Mouse (Mus musculus): ENCODE measurements around the gene Tsacc. TPM values are rescaled to one million over a fixed set of nuclear protein-coding genes. Genes with fewer than 3 reads are reported as not detected.
"Not testable (repeated sequence)": the region's sequence is repeated elsewhere in the genome, so short reads cannot be mapped to it uniquely, and the experiment has no call there.

The Tsacc gene
- polyA plus RNA-seq, 1 experiment from 2014 or later: 12.3 TPM

DNA sequence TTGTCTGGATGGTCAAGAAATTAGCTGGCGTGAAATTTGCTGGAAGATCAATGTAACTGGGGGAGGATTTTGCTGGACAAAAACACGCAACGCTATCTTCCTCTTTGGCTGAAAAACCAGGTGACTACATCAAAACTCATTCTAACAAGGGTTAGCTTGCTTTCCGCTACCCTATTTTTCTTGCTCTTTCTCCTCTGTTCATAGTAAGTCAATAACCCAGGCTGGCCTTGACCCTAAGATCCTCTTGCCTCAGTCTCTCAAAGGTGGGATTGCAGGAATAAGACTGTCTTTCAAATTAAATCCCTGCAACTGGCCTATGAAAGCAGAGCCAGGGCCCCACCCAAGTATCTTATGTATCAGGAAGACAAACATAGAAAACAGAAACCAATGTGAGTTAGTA lies 9.7 kb downstream of the Tsacc start, which contains the start of gene Gm38392:
Gene Gm38392, minus strand, starts transcription at position 101 of the 400 bp plus-strand sequence.
- H3K27ac ChIP-seq (ENCODE audit: low read length): peak within 1 kb of the TSS; percentile 74
- H3K36me3 ChIP-seq (ENCODE audit: control insufficient read depth, insufficient read depth, low read length): peaks cover 2% of the 10 kb centered on the region; the same call in 1 of the 2 replicates
- H3K4me1 ChIP-seq (replicated peaks; ENCODE audit: control insufficient read depth, insufficient read depth, low read length): no peaks in the 10 kb centered on the region
- no peaks in the 10 kb centered on the region for H3K27me3 ChIP-seq (ENCODE audit: control insufficient read depth, insufficient read depth, low read depth, low read length)
- no peak for ATAC-seq (ENCODE audit: low read depth)
- no peak within 1 kb of the TSS for H3K4me3 ChIP-seq (ENCODE audit: low read length)
- 95% methylated on average over 4 of the region's 4 CpGs for WGBS
- H3K9ac ChIP-seq (ENCODE audit: low read length): no peak within 1 kb of the TSS
- H3K4me2 ChIP-seq (ENCODE audit: low read depth, low read length): no peak within 1 kb of the TSS
- no peaks in the 10 kb centered on the region for H3K9me3 ChIP-seq (ENCODE audit: control insufficient read depth, low read length)

DNA sequence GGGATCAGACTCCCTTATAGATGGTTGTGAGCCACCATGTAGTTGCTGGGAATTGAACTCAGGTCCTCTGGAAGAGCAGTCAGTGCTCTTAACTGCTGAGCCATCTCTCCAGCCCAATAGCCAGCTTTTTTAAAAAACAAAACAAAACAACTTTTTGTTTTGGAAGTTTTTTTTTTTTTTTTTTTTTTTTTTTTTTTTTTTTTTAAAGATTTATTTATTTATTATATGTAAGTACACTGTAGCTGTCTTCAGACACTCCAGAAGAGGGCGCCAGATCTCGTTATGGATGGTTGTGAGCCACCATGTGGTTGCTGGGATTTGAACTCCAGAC lies 11.3 kb downstream of the Tsacc start:
- H3K36me3 ChIP-seq (ENCODE audit: control insufficient read depth, insufficient read depth, low read length); H3K4me2 ChIP-seq (ENCODE audit: low read depth, low read length); ATAC-seq (ENCODE audit: low read depth); H3K27me3 ChIP-seq (ENCODE audit: control insufficient read depth, insufficient read depth, low read depth, low read length); H3K4me3 ChIP-seq (ENCODE audit: low read length); H3K4me1 ChIP-seq (replicated peaks; ENCODE audit: control insufficient read depth, insufficient read depth, low read length); H3K27ac ChIP-seq (ENCODE audit: low read length); H3K9ac ChIP-seq (ENCODE audit: low read length); H3K9me3 ChIP-seq (ENCODE audit: control insufficient read depth, low read length): not testable (repeated sequence)
- WGBS: no CpG with 5 or more reads among the region's 2 CpGs

DNA sequence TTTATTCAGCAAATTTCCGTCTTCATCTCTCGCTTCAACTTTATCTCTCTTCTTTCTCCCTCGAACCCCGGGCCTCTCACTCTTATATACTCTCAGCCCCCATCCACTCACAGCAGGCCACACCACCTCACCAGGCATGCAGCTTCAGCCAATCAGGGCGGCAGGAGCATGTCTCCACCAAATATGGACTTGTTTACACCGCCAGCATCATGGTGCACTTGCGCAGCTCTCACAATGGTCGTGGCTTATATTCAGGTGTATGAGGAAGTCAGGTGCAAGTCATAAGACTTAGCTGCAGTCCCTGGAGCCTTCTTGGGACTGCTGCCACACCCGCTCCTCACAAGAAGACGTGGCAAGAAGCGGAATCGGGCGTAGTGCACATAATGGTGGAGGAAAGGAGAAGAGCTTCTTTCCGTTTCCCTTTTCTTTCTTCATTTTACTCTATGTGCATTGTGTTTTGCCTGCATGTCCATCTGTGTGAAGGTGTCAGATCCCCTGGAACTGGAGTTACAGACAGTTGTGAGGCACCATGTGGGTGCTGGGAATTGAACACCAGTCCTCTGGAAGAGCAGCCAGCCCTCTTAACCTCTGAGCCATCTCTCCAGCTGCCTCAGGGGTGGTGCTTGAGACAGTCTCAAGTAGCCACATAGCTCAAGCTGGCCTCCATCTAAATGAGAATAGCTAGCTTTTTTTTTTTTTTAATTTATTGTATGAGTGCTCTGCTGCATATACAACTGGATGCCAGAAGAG lies 11.8 kb downstream of the Tsacc start:
- not testable (repeated sequence) for H3K4me3 ChIP-seq (ENCODE audit: low read length); H3K9ac ChIP-seq (ENCODE audit: low read length); H3K4me2 ChIP-seq (ENCODE audit: low read depth, low read length); H3K9me3 ChIP-seq (ENCODE audit: control insufficient read depth, low read length); H3K4me1 ChIP-seq (replicated peaks; ENCODE audit: control insufficient read depth, insufficient read depth, low read length); H3K27ac ChIP-seq (ENCODE audit: low read length); ATAC-seq (ENCODE audit: low read depth); H3K27me3 ChIP-seq (ENCODE audit: control insufficient read depth, insufficient read depth, low read depth, low read length); H3K36me3 ChIP-seq (ENCODE audit: control insufficient read depth, insufficient read depth, low read length)
- WGBS: 91% methylated on average over 14 of the region's 14 CpGs

DNA sequence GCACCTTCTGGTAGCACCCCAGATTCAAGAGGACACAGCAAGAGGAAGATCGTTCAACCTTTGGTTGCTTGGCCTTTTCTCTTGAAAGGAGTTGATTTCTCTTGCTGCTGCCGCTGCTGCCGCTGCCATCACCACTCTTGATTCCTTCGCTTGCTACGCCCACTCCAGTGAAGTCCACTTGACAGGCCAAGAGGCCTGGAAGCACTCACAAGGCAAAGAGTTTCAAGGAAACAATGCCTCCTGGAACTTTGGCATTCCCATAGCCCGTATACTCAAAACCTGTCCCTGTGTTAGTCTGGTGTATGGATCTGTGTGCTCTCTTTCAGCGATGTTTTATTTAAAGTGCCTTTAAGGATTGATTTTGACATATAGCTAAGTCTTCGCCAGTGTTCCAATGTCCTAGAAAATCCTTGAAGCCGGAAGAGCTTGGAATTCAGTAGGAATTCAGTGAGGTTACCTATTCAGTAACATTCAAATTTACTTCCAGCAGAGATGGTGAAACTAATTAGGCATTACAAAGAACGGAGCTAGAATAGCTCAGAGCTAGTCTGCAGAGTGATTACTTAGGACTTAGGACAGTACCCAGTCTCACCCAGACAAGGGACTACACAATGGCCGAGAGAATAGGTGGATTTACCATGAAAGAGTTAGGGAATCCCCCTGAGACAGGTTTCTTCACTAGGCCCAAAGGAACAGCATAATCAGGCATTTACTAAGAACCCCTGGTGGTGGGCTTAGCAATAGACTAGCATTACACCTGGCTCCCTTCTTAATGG lies 15.5 kb downstream of the Tsacc start:
- not testable (repeated sequence) for H3K27me3 ChIP-seq (ENCODE audit: control insufficient read depth, insufficient read depth, low read depth, low read length); H3K4me2 ChIP-seq (ENCODE audit: low read depth, low read length); H3K36me3 ChIP-seq (ENCODE audit: control insufficient read depth, insufficient read depth, low read length); H3K4me3 ChIP-seq (ENCODE audit: low read length); H3K27ac ChIP-seq (ENCODE audit: low read length); H3K4me1 ChIP-seq (replicated peaks; ENCODE audit: control insufficient read depth, insufficient read depth, low read length); H3K9me3 ChIP-seq (ENCODE audit: control insufficient read depth, low read length); H3K9ac ChIP-seq (ENCODE audit: low read length); ATAC-seq (ENCODE audit: low read depth)
- 61% methylated on average over 11 of the region's 11 CpGs for WGBS

DNA sequence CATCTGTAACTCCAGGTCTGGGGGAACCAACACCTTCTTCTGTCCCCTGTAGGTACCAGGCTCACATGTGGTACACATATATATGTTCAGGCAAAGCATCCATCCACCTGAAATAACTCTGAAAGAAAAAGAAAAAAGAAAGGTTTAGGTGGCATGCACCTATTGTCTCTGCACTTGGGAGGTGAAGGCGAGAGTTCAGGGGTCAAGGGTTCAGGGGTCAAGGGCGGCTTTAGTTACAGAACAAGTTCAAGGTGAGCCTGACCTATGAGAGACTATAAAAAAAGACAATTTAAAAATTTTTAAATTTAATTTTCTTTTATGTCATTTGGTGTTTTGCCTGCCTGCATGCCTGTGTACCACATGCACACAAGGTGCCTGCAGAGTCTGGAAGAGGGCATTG lies 16.8 kb downstream of the Tsacc start:
- H3K27me3 ChIP-seq (ENCODE audit: control insufficient read depth, insufficient read depth, low read depth, low read length): no peaks in the 10 kb centered on the region
- no peaks in the 10 kb centered on the region for H3K9me3 ChIP-seq (ENCODE audit: control insufficient read depth, low read length)
- no peak for ATAC-seq (ENCODE audit: low read depth)
- no peak overlapping the region for H3K9ac ChIP-seq (ENCODE audit: low read length)
- no peak overlapping the region for H3K4me2 ChIP-seq (ENCODE audit: low read depth, low read length)
- no peak overlapping the region for H3K4me3 ChIP-seq (ENCODE audit: low read length)
- no peaks in the 10 kb centered on the region for H3K36me3 ChIP-seq (ENCODE audit: control insufficient read depth, insufficient read depth, low read length)
- no peak overlapping the region for H3K27ac ChIP-seq (ENCODE audit: low read length)
- H3K4me1 ChIP-seq (replicated peaks; ENCODE audit: control insufficient read depth, insufficient read depth, low read length): no peaks in the 10 kb centered on the region
- WGBS: 80% methylated on average over 2 of the region's 2 CpGs

DNA sequence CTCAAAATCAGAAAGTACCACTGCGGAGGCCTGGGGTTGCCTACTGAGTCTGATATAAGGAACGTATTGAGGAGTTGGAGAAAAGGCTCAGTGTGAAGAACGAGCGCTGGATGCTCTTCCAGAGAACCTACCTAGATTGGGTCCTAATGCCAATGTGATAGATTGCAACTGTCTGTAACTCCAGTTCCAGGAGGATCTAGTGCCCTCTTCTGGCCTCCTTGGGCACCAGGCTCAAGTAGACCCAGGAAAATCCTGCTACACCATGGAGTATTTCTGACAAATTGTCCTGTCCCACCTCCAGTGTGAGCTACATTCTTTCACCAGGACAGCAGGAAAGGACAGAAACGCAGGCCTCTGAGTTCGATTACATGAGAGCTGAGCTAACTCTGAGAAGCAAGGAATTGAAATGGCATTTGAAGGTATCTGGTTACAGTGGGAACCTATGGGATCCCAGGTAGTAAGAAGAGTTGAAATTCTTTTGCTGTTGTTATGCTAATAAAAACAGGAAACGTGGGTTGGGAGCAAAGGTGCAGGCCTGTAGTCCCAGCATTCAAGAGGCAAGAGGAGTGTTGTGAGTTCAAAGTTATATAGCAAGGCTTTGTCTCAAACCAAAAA lies 20.2 kb downstream of the Tsacc start:
- Histone ChIP-seq H3K4me3 (ENCODE audit: low read length) (no peak overlapping the region), H3K4me1 (replicated peaks; ENCODE audit: control insufficient read depth, insufficient read depth, low read length) (no peaks in the 10 kb centered on the region), H3K27ac (ENCODE audit: low read length) (no peak overlapping the region), H3K36me3 (ENCODE audit: control insufficient read depth, insufficient read depth, low read length) (no peaks in the 10 kb centered on the region), H3K9me3 (ENCODE audit: control insufficient read depth, low read length) (no peaks in the 10 kb centered on the region), H3K27me3 (ENCODE audit: control insufficient read depth, insufficient read depth, low read depth, low read length) (no peaks in the 10 kb centered on the region), H3K4me2 (ENCODE audit: low read depth, low read length) (no peak overlapping the region), H3K9ac (ENCODE audit: low read length) (no peak overlapping the region)
- ATAC-seq (ENCODE audit: low read depth): no peak
- 31% methylated on average over 7 of the region's 7 CpGs for WGBS

DNA sequence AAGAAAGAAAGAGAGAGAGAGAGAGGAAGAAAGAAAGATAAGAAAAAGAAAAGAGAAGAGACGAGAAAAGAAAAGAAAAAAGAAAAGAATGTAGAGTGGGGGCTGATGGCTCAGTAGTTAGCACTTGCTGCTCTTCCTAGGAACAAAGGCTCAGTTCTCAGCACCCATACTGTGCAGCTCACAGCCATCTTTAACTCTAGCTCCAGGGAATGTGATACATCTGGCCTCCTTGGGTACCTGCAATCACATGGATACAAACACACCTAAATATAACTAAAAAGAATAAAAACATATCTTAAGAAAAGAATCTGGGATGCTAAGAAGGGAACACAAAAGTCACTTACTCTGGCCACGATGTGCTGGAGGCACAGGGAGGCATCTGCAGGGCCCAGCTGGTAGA lies 20.7 kb downstream of the Tsacc start:
- Histone ChIP-seq H3K4me3 (ENCODE audit: low read length) (no peak overlapping the region), H3K9me3 (ENCODE audit: control insufficient read depth, low read length) (no peaks in the 10 kb centered on the region), H3K27me3 (ENCODE audit: control insufficient read depth, insufficient read depth, low read depth, low read length) (no peaks in the 10 kb centered on the region), H3K9ac (ENCODE audit: low read length) (no peak overlapping the region), H3K4me1 (replicated peaks; ENCODE audit: control insufficient read depth, insufficient read depth, low read length) (no peaks in the 10 kb centered on the region), H3K4me2 (ENCODE audit: low read depth, low read length) (no peak overlapping the region), H3K27ac (ENCODE audit: low read length) (no peak overlapping the region), H3K36me3 (ENCODE audit: control insufficient read depth, insufficient read depth, low read length) (no peaks in the 10 kb centered on the region)
- 77% methylated on average over 2 of the region's 2 CpGs for WGBS
- ATAC-seq (ENCODE audit: low read depth): no peak

DNA sequence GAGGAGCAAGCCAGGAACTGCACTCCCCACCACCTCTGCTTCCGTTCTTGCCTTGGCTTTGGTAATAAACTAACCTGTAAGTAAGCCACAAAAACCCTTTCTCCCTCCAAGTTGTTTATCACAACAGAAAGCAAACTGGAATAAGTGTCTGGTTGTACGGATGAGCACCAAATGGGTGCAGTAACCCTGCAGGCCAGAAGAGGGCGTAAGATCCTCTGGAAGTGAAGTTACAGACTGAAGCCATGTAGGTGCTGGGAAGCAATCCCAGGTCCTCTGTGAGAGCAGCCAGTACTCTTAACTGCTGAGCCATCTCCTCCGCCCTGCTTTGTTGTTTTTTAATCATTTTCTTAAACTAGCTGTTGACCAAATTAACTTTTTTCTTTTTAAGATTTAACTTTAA lies 22.8 kb downstream of the Tsacc start:
- no peaks in the 10 kb centered on the region for H3K27me3 ChIP-seq (ENCODE audit: control insufficient read depth, insufficient read depth, low read depth, low read length)
- no peak overlapping the region for H3K4me3 ChIP-seq (ENCODE audit: low read length)
- no peak overlapping the region for H3K4me2 ChIP-seq (ENCODE audit: low read depth, low read length)
- H3K9ac ChIP-seq (ENCODE audit: low read length): no peak overlapping the region
- no peaks in the 10 kb centered on the region for H3K36me3 ChIP-seq (ENCODE audit: control insufficient read depth, insufficient read depth, low read length)
- 93% methylated on average over 4 of the region's 4 CpGs for WGBS
- H3K27ac ChIP-seq (ENCODE audit: low read length): no peak overlapping the region
- H3K4me1 ChIP-seq (replicated peaks; ENCODE audit: control insufficient read depth, insufficient read depth, low read length): no peaks in the 10 kb centered on the region
- no peaks in the 10 kb centered on the region for H3K9me3 ChIP-seq (ENCODE audit: control insufficient read depth, low read length)
- no peak for ATAC-seq (ENCODE audit: low read depth)

DNA sequence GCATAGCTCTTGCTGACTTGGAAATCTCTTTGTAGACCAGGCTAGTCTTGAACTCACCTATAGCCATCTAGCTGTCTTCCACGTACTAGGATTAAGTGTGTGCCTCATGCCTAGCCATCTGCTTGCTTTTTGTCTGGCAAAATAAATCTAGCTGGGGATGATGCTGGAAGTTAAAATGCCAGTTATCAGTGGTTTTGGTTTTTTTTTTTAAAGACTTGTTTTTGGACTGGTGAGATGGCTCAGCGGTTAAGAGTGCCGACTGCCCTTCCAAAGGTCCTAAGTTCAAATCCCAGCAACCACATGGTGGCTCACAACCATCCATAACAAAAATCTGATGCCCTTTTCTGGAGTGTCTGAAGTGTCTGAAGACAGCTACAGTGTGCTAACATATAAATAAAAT lies 24.9 kb downstream of the Tsacc start:
- Histone ChIP-seq H3K9me3 (ENCODE audit: control insufficient read depth, low read length) (no peaks in the 10 kb centered on the region), H3K27me3 (ENCODE audit: control insufficient read depth, insufficient read depth, low read depth, low read length) (no peaks in the 10 kb centered on the region), H3K27ac (ENCODE audit: low read length) (no peak overlapping the region), H3K9ac (ENCODE audit: low read length) (no peak overlapping the region), H3K4me2 (ENCODE audit: low read depth, low read length) (no peak overlapping the region), H3K36me3 (ENCODE audit: control insufficient read depth, insufficient read depth, low read length) (no peaks in the 10 kb centered on the region), H3K4me1 (replicated peaks; ENCODE audit: control insufficient read depth, insufficient read depth, low read length) (no peaks in the 10 kb centered on the region), H3K4me3 (ENCODE audit: low read length) (no peak overlapping the region)
- 87% methylated on average over 3 of the region's 3 CpGs for WGBS
- ATAC-seq (ENCODE audit: low read depth): no peak

Measured in lung, embryonic 16.5 days (tissue).